Mouse (Mus musculus) brown adipose tissue, adult 24 weeks (tissue): ENCODE measurements at regions not wholly inside any gene's neighbourhood (a gene's known extent, or its start where the extent isn't known, plus 50 kb on each side); places are given as distances from the start of the nearest gene placed in this dataset.

ENCODE experiments used
- H3K27ac ChIP-seq: fragments of 200-500 bp; replicated peaks from 2 replicates; pipeline ENCODE4 v1.5.1; 2012; ENCODE audit warnings: low read depth, mild to moderate bottlenecking, low read length
- H3K4me1 ChIP-seq: fragments of 200-500 bp; 2 replicates; pipeline ENCODE4 v1.6.1; 2012; ENCODE audit warnings: low read length, mixed read lengths; ENCODE audit not compliant: control insufficient read depth, insufficient read depth, insufficient read length
- H3K4me3 ChIP-seq: fragments of 200-500 bp; 2 replicates; pipeline ENCODE4 v1.5.1; 2012; ENCODE audit warnings: low read depth, mild to moderate bottlenecking, low read length, moderate library complexity; ENCODE audit not compliant: insufficient read depth

DNA sequence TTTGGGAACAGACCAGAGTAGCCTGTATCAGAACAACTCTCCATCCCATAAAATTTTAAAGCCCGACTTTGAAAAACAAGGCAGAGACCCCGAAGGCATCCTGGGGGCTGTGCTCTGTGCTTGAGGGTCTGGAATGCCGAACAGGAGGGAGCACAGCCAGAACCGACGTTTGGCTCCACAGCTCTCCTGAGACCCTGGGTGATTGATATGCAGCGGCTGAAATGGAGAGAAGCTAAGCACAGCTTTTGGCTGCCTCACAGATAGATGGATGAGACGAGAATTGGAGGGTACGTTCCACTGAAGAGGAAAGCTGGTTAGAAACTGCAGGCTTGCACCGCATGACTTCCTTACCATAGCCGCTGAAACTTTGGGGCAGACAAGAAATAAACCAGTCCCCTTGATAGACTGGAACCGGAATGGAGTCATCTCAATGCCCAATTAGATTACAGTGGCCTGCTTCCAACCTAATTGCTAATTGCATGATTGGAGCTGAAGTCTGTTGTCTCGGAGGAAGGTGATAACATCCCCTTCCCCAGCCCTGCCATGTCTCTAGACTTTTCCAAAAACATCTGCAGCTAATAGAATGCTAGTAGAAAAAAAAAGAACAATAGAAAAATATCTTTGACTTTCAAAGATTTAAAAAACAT, 130.7 kb upstream of the Man2a1 start:
- Histone ChIP-seq H3K4me3 (no peak overlapping the region), H3K4me1 (no peaks in the 10 kb centered on the region), H3K27ac (no peak overlapping the region)

DNA sequence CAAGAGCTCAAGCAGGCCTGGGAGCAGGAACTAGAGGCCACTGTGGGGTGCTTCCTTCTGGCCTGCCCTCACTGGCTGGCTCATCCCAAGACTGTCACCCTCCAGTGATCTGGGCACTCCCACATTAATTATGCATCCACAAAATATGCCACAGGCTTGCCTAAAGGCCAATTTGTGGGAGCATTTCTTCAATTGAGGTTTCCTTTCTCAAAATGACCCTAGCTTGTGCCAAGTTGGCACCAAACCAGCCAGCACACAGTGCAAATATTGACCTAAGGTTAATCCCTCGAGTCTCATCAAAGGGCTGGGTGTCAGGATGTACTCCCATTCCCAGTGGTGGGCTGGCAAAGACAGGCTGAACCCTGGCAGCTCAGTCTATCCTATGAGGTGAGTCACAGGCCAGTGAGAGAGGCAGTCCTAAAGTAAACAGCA, 119.9 kb upstream of the Man2a1 start:
- Histone ChIP-seq H3K4me3 (no peak overlapping the region), H3K4me1 (no peaks in the 10 kb centered on the region), H3K27ac (no peak overlapping the region)

DNA sequence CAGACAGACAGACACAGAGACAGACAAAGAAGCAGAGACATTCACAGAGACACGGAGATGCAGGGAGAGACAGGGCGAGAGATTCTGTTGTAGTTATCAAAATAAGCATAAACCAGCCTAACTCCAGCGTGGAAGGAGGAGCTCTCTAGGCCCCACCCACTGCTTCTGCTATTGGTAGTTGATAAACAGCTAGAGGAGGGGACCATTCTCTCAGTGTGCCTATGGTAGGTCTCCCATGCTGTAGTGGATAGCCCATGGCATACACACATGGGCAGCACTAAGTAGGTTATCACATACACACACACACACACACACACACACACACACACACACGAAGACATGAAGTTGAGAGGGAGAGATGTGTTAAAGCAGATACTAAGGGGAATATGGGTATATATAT, 115.7 kb upstream of the Man2a1 start:
- H3K27ac ChIP-seq, result no peak overlapping the region
- H3K4me3 ChIP-seq, result no peak overlapping the region
- H3K4me1 ChIP-seq, result no peaks in the 10 kb centered on the region

DNA sequence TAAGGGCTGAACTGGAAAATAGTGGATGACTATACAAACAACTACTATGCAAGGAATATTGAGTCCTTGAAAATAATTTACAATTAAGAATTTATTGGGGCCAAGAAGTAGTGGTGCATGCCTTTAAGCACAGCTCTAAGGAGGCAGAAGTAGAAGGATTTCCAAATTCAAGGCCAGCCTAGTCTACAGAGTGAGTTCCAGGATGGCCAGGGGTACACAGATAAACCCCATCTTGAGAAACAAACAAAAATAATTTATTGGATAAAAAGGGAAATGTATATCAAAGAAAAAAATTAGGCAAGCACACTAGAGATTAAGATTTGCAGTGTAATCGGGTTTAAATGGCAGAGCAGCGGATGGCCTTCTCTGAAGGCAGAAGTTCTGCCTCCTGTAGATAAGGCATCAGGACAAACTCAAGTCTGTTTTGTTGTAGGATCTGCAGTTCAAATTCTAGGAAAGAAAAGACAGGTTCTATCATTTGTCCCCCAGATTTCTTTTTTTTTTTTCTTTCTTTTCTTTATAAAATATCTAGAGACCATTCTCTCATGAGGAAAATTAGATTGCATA, 110.7 kb upstream of the Man2a1 start:
- no peak overlapping the region for H3K27ac ChIP-seq
- H3K4me1 ChIP-seq, result no peaks in the 10 kb centered on the region
- no peak overlapping the region for H3K4me3 ChIP-seq

DNA sequence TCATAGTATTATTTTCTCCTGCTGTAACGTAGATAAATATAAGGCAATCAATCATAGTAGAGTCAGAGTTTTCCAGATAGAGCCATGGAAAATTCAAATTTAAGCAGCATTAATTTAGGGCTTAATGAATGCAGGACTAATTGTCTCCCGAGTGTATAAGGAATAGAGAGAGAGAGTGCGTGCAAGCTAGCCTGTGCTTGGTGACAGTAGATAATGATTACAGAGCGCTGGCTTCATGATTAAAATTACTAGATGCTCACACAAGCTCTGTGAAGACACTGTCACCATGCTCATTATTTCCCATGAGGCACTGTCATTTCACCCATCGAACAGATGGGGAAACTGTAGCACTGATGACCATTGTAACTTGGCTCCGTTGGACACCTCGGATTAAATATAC, 109.9 kb upstream of the Man2a1 start:
- Histone ChIP-seq H3K27ac (no peak overlapping the region), H3K4me1 (no peaks in the 10 kb centered on the region), H3K4me3 (no peak overlapping the region)

DNA sequence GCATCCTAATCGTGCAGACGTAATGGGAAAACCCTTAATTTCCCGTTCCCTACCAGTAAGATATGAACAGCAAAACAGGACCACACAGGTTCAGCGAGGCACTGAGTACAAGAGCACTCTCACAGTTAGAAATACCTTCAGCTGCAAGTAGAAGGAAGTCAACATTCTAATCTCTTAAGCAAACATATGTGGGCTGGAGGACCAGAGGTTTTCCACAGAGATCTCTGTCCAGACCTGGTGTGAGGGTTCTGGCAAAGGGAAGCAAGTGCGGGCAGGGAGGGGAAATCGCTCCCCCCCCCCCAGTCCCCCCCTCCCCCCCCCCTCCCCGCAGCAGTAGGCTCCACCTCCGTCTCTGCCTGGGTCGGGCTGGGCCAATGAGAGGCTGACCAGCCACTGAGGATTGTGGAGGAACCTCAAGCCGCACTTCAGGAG, 108.6 kb upstream of the Man2a1 start:
- no peak overlapping the region for H3K27ac ChIP-seq
- H3K4me3 ChIP-seq, result no peak overlapping the region
- H3K4me1 ChIP-seq, result no peaks in the 10 kb centered on the region

DNA sequence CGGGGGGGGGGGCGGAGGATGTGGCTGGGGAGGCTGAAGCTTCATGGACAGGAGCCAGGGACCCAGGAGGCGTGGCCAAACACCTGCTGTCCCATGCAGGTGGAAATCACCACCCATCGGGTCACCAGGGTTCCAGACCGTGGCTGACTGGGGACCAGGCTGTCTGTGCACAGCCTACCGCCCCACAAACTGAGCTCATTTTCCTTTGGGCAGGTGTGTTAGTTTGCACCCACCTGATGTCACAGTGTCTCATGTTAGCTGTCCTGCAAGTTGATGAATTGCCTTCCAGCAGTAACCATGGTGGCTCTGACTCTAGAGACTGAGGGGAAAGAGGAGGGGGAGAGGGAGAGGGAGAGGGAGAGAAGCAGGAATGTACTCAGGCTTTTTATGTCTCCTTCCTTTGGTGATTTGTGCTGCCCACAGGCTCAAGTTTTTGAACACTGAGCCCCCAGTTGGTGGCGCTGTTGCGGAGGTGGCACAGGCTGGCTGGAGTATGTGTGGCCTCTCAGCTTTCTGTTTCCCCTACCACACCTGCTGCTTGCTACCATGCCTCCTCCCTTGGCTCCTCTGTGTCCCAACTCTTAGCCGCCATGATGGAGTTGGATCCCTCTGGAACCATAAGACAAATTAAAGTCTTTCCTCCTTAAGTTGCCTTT, 107.8 kb upstream of the Man2a1 start:
- H3K27ac ChIP-seq, result no peak overlapping the region
- H3K4me3 ChIP-seq, result no peak overlapping the region
- H3K4me1 ChIP-seq, result no peaks in the 10 kb centered on the region

DNA sequence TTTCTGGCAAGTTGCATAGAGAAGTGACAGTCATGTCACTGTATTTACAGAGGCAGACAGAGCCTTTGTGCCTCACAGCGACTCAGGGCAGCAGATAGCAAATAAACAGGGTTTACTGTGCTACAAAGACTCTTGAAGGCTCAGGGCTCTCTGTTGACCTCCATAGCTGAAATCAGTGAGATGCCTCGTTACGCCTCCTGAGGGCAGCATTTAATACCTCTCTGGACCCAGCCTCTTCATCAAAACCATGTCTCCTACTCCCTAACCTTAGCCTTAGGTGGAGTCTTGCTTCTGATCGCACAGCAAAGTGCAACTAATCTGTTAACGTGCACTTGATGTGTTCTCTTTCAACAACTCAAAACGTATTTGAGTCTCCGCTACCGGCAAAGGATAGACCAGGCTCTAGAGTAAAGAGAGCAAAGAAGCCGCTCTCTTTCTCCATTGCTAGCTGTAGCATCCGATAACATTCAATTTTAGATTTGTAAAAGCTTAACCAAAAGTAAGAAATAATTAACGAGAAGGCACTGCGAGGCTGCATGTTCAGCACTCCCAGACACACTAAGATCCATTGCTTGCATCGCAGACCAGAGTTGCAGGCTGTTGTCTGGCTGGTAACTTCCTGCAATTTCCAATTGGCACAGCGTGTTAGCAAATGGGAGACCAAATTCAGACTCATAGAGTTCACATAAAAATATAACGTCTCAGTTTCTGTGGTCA, 101.1 kb upstream of the Man2a1 start:
- no peak overlapping the region for H3K4me3 ChIP-seq
- no peak overlapping the region for H3K27ac ChIP-seq
- no peaks in the 10 kb centered on the region for H3K4me1 ChIP-seq

DNA sequence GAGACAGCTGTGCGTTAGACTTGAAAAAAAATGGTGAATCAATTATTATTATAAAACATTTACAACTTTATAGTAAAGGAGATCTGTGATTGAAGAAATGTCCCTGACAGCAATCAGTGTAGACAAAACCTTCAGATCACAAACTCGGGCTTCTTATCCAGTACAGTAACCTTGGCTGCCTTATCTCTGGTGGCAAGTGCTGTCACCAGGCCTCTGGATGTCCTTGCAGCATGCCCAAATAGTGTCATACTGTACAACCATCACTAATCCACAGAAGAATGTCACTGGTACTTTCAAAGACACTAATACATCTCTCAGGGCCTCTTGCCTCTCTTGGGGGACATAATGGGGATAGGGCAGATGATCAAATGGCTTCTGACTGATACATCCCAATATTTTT, 98.2 kb upstream of the Man2a1 start:
- Histone ChIP-seq H3K4me3 (no peak overlapping the region), H3K4me1 (no peaks in the 10 kb centered on the region), H3K27ac (no peak overlapping the region)

DNA sequence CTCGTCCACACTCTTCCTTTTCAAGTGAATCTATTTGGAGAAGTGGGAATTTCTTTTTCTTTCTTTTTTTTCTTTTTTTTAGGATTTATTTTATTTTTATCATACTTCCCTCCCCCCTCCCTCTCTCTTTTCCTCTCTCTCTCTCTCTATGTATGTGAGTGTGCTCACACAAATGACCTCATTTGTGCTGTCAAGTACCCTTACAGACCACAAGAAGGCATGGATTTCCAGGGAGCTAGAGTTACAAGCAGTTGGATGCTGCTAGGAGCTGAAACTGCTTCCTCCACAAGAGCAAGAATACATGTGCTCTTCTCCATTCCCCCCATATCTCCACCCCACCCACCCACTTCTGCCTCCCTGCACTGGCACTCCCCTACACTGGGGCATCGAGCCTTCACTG, 94.6 kb upstream of the Man2a1 start:
- no peaks in the 10 kb centered on the region for H3K4me1 ChIP-seq
- no peak overlapping the region for H3K4me3 ChIP-seq
- H3K27ac ChIP-seq, result no peak overlapping the region

DNA sequence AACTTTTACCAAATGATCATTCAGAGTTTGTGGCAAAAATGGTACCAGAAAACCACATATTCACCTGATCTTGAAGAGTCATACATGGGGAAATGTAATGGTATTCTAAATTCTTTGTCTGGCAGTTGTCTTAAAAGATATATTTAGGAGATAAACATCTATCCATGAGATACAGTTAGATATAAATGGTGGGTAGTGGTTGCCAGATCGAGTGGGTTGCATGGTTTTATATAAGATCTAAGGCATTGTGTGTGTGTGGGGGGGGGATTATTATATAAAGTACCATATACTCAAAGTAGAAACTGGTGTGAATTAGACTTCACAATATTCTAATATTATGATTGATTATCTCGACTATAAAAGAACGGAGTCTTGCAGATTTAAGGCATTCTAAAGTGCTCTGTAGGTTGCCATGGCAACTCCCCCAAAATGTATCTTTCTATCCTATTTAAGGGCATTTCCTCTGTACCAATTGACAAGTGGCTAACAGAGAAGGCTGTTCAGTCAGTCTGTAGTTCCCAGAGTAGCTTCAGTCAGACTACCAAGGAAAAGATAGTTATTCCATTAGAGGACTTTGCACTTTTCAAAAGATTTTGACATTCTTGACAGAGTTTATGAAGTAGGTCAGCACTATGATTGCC, 89.3 kb upstream of the Man2a1 start:
- Histone ChIP-seq H3K27ac (no peak overlapping the region), H3K4me1 (no peaks in the 10 kb centered on the region), H3K4me3 (no peak overlapping the region)

DNA sequence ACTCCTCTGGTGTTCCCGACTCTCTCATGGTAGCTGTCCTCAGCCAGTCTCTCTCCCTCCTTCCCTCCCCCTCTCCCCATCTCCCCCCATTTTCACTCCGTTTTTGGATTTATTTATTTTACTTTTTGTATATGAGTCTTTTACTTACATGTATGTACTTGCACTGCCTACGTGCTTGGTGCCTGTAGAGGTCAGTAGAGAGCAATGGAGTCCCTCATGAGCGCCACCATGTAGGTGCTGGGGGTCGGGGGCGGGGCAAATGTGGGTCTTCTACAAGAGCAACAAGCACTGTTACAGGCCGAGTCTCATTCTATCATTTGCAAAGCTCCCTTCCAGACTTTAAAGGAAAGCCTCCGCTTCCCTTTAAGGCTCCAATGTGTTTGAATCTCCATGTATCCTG, 78.3 kb upstream of the Man2a1 start:
- Histone ChIP-seq H3K4me3 (no peak overlapping the region), H3K27ac (no peak overlapping the region), H3K4me1 (no peaks in the 10 kb centered on the region)

DNA sequence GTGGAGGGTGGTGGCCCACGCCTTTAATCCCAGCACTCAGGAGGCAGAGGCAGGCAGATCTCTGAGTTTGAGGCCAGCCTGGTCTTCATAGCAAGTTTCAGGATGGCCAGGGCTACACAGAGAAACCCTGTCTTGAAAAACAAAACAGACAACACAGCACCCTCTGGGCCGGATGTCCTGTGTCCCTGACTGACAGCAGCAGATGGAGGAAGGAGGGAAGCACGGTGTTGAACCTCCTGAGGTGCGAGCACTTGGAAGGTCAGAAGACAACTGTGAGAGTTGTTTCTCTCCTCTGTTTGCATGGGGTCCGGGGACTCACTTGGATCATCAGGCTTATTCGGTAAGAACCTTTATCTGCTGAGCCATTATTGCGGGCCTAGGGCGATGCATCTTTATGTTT, 76.6 kb upstream of the Man2a1 start:
- H3K27ac ChIP-seq, result no peak overlapping the region
- H3K4me1 ChIP-seq, result no peaks in the 10 kb centered on the region

DNA sequence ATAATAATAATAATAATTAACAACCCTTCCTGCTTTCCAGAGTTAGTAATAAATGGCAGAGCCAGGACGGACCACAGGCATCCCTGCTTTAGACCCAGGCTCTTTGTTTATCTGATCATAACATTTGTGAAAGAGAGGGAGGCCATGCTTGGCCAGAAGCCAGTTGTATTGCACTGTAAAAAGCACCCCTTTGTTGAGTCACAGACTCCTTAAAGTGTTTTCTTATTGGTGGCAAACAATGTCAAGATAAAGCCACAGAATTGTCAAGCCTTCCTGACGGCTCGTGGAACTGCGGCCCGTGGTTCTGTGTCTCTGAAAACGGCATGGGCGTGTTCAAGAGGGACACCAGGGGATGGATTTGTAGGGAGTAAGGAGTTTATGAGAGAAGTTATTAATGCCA, 72.7 kb upstream of the Man2a1 start:
- no peaks in the 10 kb centered on the region for H3K4me1 ChIP-seq
- no peak overlapping the region for H3K27ac ChIP-seq
- no peak overlapping the region for H3K4me3 ChIP-seq

More for the DNA sequence above, 76.6 kb upstream of the Man2a1 start:
- H3K4me3 ChIP-seq, result no peak overlapping the region

DNA sequence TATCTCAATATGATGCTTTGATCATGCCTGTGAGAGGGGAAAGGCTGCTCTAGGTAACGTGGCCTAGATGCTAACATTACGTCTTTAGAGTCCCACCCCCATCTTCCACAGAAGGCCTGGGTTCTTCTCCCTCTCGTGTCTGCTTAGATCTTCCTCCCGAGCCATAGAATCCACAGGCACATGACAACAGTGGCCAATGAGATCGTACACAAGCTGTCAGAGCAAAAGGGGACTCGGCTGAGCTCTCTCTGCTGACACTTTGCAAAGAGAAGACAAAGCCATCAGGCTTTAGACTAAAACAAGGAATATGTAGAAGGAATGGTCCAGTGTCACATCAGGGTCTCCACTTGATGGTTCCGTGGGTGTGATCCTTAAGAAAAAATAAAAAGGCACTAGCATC, 72.1 kb upstream of the Man2a1 start:
- Histone ChIP-seq H3K4me3 (no peak overlapping the region), H3K27ac (no peak overlapping the region), H3K4me1 (no peaks in the 10 kb centered on the region)
